Mouse (Mus musculus) layer of hippocampus, adult 2 months (tissue): ENCODE measurements at regions not wholly inside any gene's neighbourhood (a gene's known extent, or its start where the extent isn't known, plus 50 kb on each side); places are given as distances from the start of the nearest gene placed in this dataset.

ENCODE experiments used
- DNase-seq, 2 experiments: peaks; one replicate each; pipeline ENCODE4 v3.0.0; 2022; ENCODE audit warnings: low spot score in 2 of 2
- H3K27ac ChIP-seq: fragments of 200-600 bp; 2 replicates; pipeline ENCODE4 v1.8.1; 2022
- H3K4me3 ChIP-seq: fragments of 200-600 bp; 2 replicates; pipeline ENCODE4 v1.8.1; 2022; ENCODE audit warnings: mild to moderate bottlenecking
- CTCF ChIP-seq: fragments of 200-600 bp; conservative IDR thresholded peaks from 2 replicates; pipeline ENCODE4 v1.8.1; 2022; ENCODE audit warnings: antibody characterized with exemption, mild to moderate bottlenecking, moderate library complexity

DNA sequence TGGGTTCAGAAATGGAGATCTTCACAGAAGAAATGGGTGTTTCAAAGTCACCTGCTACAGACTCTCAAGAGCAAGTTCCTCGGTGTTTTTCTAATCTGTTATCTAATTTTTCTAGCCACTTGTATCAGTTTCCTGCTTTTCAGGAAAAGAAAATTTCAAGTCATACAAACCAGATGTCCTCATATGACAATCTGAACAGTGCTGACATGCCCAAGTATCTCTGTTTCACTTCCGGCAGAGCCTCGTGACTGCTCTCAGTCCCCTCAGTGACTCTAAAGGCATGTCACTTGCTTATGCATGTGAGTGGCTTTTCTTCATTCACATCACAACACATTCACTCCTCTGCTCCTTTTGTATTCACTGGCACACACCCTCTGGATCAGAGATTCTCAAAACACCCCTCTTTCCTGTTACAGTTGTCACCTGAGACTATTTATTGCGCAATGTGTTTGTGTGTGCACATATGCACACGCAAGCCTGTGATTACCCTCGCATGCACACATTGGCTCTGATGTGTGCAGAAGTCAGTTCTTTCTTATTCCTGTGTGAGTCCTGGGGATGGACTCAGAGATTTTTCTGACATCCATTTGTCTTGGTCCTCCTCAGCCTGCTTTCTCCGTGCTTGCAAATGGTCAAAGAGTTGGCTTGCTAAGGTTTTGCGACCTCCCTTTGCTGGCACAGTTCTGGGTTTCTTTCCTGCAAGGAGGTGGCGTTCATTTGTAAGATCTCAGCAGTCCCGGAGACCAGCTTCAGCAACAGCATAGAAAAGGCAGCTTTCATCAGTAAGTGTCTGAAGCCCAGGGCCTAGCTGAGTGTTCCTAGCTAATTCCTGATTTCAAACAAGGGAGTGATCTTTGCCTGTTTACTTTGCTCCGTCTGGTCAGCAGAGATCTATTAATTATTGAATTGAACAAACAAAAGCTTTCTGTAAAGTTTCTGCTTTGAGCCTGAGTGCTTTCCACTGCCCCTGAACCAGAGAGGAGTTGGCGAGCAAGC is 95.6 kb upstream of the Dazl start:
- Histone ChIP-seq H3K27ac (no peak overlapping the region), H3K4me3 (no peak overlapping the region)
- TF ChIP-seq CTCF, result no peak
- no peak for DNase-seq

DNA sequence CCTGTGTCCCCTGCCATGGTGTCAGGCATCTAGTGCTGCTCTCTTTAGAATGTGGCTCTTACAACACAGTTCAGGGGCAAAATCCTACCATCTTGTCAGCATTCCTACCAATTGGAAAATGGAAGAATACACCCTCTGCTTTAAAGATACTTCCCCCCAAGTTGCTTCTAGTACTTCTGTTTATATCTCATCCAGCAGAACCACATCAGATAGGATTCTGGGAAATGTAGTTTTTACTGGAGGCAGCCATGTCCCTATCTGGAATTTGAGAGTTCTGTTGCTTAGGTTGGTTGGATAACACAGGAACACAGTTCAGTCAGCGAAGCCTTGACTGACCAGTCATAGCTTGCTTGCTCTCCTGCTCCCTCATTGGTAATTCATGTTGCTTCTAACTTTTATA is 96.7 kb upstream of the Dazl start:
- no peak overlapping the region for H3K4me3 ChIP-seq

DNA sequence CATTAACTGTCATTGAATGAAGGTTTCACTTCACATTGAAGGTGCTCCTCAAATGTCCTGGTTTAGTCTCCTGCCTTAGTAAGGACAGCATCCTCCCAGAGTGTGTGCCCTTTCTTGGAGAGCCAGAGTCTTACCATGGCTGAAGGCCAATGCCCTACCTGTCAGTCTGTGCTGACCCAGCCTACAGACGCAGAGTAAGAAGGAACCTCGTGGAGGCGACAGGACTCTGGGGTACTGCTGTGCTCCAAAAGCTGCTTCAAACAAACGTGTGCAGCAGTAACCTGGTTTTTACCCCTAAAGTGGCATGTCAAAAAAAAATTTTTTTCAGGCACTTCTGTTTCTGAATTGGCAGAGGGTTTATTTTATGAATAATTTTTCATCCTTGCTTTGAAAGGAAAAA is 97.8 kb upstream of the Dazl start:
- DNase-seq, result no peak
- H3K27ac ChIP-seq, result no peak overlapping the region
- no peak for TF ChIP-seq CTCF

More for the DNA sequence above, 96.7 kb upstream of the Dazl start:
- no peak for TF ChIP-seq CTCF
- no peak overlapping the region for H3K27ac ChIP-seq
- no peak for DNase-seq

DNA sequence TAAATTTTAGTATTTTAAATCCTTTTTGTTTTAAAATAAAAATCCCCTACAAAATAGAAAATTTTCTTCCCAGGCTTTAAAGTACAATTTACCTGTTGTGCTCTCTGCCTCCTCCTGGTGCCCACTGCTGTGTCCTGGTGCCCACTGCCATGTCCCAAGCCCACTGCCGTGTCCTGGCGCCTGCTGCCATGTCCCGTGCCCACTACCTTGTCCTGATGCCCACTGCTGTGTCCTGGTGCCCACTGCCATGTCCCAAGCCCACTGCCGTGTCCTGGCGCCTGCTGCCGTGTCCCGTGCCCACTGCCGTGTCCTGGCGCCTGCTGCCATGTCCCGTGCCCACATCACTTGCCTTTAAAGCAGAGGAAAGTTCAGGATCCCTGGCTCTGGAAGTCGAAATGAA is 98.6 kb upstream of the Dazl start:
- no peak for TF ChIP-seq CTCF
- H3K4me3 ChIP-seq, result no peak overlapping the region
- no peak overlapping the region for H3K27ac ChIP-seq
- DNase-seq, result no peak

More for the DNA sequence above, 97.8 kb upstream of the Dazl start:
- H3K4me3 ChIP-seq, result no peak overlapping the region

DNA sequence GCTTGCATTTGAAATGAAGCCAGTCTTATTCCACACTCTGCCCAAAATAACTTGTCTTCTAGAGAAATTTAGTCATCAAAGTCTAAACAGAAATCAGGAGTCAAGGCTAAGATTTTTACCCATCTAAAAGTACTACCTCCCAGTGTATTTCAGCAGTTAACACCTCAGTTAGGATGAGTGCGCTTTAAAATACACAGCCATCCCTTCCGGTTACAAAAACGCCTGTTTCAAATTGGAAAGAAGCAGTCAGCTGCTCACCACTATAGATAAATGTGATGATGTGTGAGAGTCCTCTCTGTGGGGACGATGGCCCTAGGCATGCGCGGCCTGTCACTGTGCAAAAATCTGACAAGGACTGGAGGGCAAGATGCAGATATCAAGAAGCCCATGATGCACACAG is 99.0 kb upstream of the Dazl start:
- Histone ChIP-seq H3K27ac (no peak overlapping the region), H3K4me3 (no peak overlapping the region)
- DNase-seq, result no peak
- TF ChIP-seq CTCF, result no peak

DNA sequence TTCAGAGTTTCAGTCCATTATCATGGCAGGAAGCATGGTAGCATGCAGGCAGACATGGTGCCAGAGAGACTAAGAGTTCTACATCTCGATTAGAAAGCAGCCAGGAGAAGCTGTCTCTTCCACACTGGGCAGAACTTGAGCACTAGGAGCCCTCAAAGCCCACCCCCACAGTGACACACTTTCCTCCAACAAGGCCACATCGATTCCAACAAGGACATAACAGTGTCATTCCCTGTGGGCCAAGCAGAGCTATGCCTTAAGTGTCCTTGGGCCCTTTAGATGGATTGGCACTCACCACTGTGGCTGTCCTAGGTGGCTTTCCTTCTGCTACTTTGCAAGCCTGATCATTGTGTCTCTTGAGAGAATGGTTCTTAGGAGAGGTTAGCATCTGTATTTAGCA is 99.5 kb upstream of the Dazl start:
- no peak for TF ChIP-seq CTCF
- Histone ChIP-seq H3K27ac (no peak overlapping the region), H3K4me3 (no peak overlapping the region)
- no peak for DNase-seq

DNA sequence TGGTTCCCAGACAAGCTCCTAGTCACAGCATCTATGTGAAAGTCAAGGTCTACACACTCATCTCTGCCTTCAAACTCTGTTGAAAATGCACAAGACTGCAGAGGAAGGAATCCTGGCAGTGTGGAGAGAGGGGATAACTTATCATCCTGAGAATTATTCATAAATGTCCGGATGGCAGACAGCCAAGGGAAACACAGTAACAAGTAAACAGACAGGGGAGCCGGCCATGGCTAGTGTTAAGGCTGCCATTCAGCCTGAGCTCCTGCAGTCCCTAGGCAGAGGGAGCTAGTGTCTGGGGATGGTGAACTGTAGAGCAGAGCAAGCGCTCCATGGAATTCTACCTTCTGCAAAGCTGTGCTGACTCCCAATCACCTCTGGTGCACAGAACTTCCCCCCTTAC is 100.3 kb upstream of the Dazl start:
- no peak for DNase-seq
- no peak overlapping the region for H3K27ac ChIP-seq
- H3K4me3 ChIP-seq, result no peak overlapping the region
- TF ChIP-seq CTCF, result no peak

DNA sequence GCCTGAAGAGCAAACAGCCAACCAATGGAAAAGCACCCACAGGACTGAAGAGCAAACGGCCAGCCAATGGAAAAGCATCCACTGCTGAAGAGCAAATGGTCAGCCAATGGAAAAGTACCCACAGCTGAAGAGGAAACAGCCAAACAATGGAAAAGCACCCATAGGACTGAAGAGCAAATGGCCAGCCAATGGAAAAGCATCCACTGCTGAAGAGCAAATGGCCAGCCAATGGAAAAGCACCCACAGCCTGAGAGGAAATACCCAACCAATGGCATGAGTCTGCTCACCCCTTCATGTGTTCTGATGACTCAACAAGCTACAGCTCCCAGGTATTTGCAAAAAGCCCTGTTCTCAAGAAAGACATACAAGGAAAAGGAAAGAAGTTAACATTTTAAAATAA is 101.4 kb upstream of the Dazl start:
- no peak for TF ChIP-seq CTCF
- no peak overlapping the region for H3K4me3 ChIP-seq
- no peak for DNase-seq
- H3K27ac ChIP-seq, result no peak overlapping the region

DNA sequence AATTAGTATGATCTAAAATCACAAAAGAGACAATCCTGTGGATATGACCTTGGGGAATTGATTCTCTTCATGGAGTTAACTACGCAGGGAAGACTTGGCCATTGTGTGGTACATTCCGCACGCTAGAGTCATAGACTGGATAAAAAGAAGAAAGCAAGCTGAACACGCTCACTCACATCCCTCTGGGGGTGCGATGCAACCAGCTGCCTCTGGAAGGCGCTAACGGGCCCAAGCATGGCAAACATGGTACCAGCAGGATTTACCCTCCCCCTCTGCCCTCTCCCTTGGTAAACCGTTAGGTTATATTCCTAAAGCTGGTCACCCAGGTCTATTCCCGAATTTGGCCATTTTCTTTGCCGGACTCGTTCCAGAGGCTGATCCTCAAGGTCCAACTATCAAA is 102.2 kb upstream of the Dazl start:
- Histone ChIP-seq H3K4me3 (no peak overlapping the region), H3K27ac (no peak overlapping the region)
- 0 out of 2 replicates have a peak, but pooled peaks have one; percentile 5 for TF ChIP-seq CTCF
- DNase-seq, result no peak

DNA sequence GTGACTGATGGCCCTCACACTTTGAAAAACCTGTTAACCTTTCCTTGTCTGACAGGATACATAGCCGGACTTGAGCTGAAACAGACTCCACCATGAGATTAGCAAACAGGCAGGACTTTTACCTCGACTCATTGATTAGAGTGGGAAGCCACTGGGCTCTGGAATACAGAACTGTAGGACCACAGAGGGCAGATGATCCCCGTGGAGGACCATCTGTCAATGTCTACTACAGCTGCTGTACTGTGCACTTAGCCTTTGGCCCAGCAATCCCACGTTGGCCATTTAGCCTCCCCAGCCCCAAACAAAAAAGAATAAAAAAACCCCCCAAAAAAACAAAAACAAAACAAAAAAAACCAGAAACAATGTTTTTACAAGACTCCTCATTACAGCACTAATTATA is 103.9 kb upstream of the Dazl start:
- no peak overlapping the region for H3K27ac ChIP-seq

DNA sequence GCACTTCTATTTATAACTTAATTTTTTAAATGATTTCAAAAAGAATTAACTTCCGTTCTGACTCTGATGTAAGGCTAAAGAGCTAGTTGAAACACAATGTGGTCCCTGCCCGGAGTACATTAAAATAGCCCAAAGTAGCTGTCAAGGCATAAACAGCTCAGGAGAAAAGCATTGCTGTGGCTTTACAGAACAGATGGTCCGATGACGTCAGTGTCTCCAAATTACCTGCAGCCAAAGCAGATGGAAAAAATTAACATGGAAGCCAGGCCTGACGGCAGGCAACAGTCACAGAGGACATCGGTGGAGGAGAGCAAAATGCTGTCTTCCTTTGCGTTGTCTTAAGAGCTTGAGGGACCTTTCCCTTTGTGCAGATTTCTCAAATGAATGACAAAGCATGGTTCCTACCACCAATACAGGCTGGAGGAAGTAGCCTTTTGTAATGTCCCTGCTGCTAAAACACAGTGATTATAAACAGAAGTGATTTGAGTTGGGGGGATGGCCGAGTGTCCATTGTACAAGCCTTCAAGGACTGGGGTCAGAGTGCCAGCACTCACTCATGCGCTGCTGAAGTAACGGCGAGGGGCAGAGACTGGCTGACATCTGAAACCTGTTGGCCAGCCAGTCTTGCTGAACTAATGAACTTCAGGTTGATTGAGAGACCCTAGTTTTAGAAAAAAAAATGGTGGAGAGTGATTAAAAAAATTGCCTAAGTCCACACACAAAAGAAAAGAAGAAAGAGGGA is 101.8 kb upstream of the Plcl2 start:
- DNase-seq, result peak; percentile 60 to 65
- H3K4me3 ChIP-seq, result no peak overlapping the region
- no peak overlapping the region for H3K27ac ChIP-seq
- TF ChIP-seq CTCF, result no peak

More for the DNA sequence above, 103.9 kb upstream of the Dazl start:
- TF ChIP-seq CTCF, result no peak
- H3K4me3 ChIP-seq, result no peak overlapping the region
- DNase-seq, result no peak

DNA sequence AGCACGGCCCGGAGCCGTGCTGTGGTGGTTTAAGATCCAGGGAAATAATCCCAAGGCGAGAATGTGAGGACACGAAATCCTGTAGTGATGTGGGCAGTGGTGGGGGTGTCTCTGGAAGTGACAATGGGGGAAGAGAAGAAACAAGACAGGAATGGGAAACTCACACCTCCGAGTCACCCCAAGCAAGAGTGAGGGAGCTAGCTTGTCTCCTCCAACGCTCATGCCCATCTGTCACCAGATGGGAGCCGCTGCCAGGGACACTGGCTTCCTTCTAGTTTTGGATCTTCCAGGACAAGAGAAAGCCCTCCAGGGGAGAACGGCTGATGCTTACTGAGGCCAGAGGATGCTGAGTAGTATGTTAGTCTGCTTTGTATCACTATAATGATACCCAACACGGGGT is 100.6 kb upstream of the Plcl2 start:
- TF ChIP-seq CTCF, result no peak
- DNase-seq, result no peak
- no peak overlapping the region for H3K27ac ChIP-seq
- H3K4me3 ChIP-seq, result no peak overlapping the region

DNA sequence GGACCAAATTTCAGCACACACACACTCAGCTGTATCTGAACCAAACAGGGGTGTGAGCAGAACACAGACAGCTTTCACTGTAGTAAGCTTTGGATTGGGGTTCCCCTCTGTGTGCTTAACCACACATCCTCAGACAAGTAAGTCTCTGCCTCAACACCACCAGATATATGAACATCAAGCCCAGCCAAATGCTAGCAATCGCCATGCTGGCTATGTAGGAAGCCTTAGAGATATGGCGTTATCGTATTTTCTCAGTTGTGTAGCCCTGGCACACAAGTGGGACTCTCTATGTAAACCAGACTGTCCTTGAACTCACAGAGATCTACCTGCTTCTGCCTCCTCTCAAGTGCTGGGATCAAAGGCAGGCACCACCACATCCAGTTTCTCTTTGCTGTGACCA is 99.9 kb upstream of the Plcl2 start:
- no peak overlapping the region for H3K27ac ChIP-seq

DNA sequence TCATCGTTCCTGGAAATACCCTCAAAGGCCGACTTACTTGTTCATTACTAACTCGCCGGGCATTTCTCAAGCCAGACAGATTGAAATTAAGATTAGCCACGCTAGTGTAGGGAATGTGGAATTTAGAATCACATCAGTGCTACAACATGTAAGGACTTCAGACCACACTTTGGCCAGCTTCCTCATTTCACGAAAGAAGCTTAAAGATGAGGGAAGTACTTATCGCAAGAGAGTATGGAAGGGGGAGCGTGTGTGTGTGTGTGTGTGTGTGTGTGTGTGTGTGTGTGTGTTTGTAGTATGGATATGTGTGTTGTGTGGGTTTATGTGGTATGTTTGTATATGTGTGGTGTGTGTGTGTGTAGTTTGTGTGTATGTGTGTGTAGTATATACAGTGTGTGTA is 99.3 kb upstream of the Plcl2 start:
- no peak for DNase-seq
- TF ChIP-seq CTCF, result no peak
- Histone ChIP-seq H3K27ac (no peak overlapping the region), H3K4me3 (no peak overlapping the region)

More for the DNA sequence above, 99.9 kb upstream of the Plcl2 start:
- no peak for DNase-seq
- no peak overlapping the region for H3K4me3 ChIP-seq
- TF ChIP-seq CTCF, result no peak
